Mouse (Mus musculus): Measurements from ENCODE around the gene Hs6st1. TPM values are rescaled to one million over a fixed set of nuclear protein-coding genes. Genes with fewer than 3 reads are reported as not detected.

Hs6st1 gene
- polyA plus RNA-seq (2021; fragmentation: Nextera tagmentation), result 2.1 and 2.4 TPM in 2 replicates
- long read RNA-seq, experiment 1, partial matches to known transcripts, result 0 of 4 reads
- long read RNA-seq, experiment 1, other reads (novel, unspliced or antisense), result 3 of 4 reads
- long read RNA-seq, experiment 2, transcript Hs6st1-202 (1 exons, 3,291 nt), result major isoform, 11 of 18 reads
- long read RNA-seq, experiment 2, partial matches to known transcripts, result 0 of 18 reads
- long read RNA-seq, experiment 2, other reads (novel, unspliced or antisense), result 4 of 18 reads

DNA sequence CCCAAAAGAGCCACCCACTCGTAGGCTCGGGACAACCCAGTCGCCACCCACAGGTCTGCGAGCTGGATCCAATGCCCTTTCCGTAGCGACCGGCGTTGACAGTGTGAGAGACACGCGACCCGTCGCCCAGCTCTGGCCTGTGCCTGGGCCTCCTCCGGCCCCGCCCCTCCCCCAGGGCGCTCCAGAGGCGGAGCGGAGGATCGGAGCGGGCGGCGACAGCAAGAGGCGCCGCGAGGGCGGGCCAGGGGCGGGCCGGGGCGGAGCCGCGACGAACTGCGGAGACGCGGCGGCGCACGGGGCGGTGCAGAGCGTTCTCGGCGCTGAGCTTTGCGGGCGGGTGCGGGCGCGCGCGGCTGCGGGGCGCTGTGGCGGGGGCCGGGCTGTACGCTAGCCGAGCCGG, at the start of gene Hs6st1:
TSS of gene Hs6st1 (plus strand) at position 325 of the 400 bp plus-strand sequence.

Small RNA genes within 50 kb of the gene (microRNA-seq; reads per million reads assigned to microRNA genes)
- 18.3 reads per million, percentile 40 among the genes with 10 or more reads in this experiment for gene Mir6897

Other genes starting within 250 kb of the Hs6st1 start
- gene Uggt1, start 176.3 kb downstream of the Hs6st1 start, polyA plus RNA-seq (2021; fragmentation: Nextera tagmentation), result 3.9 and 5.2 TPM in 2 replicates
- 0.50 and 0.53 TPM in 2 replicates for gene Neurl3, start 206.3 kb downstream of the Hs6st1 start, polyA plus RNA-seq (2021; fragmentation: Nextera tagmentation)
- gene Arid5a, start 239.3 kb downstream of the Hs6st1 start, polyA plus RNA-seq (2021; fragmentation: Nextera tagmentation), result 4.6 and 6.5 TPM in 2 replicates

All from layer of hippocampus, adult 6 months (tissue).